Mouse (Mus musculus) R1 (cell line): ENCODE measurements at regions not wholly inside any gene's neighbourhood (a gene's known extent, or its start where the extent isn't known, plus 50 kb on each side); places are given as distances from the start of the nearest gene placed in this dataset.

Source experiments
- DNase-seq: peaks from one replicate; pipeline ENCODE4 v3.0.0-alpha.2; 2018; ENCODE audit warnings: low read depth, low spot score

GRCm38 (mm10) chr1:169155484-169156459 is 375.5 kb downstream of the Nuf2 start:
- DNase-seq, result no peak

DNA sequence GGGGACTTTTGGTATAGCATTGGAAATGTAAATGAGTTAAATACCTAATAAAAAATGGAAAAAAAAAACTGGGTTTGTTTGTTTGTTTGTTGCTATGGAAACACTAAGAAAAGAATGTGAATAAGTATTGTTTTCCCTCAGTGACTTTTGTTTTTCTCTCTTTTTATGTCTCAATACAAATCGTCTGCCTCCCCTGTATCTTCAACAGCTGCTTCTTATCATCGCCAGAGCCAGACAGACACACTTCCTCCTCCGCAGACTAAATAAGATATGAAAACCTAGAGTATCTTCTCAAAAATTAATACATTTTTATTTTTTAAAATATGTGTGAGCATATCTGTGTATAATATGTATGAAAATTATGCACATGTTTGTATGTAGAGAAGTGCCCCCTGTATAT is 389.0 kb downstream of the Nuf2 start:
- no peak for DNase-seq

DNA sequence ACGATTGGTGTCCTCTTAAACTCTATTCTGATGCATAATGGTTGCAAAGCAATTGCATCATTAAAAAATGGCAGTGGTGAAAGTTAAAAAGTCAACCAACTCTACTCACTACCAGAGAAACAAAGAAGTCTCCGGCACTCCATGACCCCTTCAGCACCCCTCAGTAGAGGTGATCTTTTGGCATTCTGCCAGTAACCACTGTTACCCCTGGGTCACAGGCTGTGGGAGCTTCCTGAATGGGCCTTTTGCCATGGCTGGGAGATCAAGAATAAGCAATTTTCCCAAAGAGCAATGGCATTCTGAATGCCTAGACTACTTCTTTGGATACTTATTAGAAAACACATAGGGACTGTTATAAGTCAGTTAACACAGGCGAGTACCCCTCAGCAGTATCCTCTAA is 391.2 kb downstream of the Nuf2 start:
- no peak for DNase-seq

- no peak for DNase-seq
Measured at GRCm38 (mm10) chr1:169139507-169139906, 391.8 kb downstream of the Nuf2 start.

GRCm38 (mm10) chr1:169139184-169139486 is 392.1 kb downstream of the Nuf2 start:
- no peak for DNase-seq

DNA sequence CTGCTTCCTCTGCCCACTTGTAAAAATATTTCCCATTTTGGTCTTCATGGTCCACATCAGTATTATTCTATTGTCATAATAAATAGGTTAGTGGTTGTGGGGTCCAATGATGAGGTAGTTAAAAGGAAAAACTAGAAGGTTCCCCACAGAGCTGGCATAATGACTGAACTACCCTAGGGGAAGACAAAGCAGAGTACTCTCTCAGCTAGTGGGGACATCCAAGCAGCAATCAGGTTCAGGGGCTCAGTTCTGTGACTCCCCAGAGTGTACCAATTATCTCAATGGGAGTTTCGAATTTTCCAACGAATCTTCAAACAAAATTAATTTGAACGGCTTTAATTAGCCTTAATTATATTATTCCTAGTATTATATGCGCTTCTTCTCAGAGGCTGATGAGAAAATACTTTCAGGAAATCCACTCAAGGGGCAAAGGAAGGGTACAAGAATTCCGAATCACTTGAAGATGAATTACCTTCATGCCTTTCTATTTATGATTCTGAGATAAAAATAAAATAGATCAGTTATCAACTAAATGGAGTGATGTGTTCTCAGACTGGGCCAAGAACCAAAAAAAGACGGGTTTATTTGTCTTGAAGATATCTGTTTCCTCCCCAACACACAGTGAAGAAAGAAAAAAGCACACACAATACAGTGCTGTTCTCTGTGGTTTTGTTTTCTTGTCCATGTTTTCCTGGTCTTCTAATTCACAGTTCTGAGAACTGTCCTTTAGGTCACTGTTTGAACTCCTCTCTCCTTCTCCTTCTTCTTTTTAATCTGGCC is 392.7 kb downstream of the Nuf2 start:
- no peak for DNase-seq

DNA sequence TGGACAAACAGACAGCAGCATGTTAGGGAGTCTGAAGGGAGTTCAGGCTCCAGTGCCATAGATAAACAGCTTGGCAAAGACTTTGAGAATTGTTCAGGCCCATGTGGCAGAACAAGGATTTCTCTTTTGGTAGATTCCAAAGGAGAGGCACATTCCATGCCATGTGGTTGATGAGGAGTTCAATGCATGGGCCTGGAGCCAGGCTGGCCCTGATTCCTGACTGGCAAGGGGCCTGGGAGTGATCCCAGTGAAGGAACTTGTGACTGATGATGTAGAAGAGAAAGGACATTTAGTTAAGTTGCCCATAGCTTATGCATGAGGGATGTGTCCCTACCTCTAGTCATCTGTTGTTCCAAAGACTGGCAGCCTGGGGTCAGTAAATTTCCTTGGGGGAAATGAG is 395.7 kb downstream of the Nuf2 start:
- no peak for DNase-seq

GRCm38 (mm10) chr1:169103669-169104068 is 427.6 kb downstream of the Nuf2 start:
- DNase-seq, result no peak

DNA sequence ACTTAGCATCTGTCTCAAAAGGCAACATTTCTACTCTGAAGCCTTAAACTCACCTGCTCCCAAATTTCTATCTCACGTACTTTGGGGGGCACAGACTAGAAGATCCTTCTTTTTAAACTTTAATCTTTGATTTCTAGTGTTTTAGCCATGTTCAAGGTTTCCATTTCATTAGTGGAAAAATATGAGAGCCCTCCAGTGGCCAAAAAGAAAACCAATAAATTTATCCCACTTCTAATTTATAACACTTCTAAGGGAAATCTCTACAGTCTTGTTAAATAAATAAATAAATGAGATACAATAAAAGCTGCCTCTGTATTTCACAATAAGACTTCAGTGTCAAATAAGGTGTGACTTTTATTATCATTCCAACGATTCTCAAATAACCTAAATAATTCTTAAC is 428.2 kb downstream of the Nuf2 start:
- DNase-seq, result no peak

DNA sequence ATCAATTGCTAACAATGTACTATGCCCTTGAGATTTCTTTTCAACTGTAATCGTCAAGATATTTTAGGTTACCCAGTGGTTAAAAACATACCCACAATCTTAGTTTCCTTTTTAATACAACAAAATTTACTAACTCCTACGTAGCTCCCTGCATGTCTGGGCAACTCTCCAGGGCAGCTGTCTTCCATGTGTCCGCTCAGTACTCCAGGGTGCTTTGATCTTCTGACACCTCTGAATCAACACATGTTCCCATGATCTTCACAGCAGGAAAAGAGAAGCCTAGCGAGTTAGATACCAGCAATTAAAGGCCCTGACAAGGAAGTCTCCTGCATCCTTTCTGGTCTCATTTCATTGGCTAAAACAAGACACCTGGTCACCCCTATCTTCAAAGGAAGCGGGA is 432.0 kb downstream of the Nuf2 start:
- peak; percentile 1 for DNase-seq

DNA sequence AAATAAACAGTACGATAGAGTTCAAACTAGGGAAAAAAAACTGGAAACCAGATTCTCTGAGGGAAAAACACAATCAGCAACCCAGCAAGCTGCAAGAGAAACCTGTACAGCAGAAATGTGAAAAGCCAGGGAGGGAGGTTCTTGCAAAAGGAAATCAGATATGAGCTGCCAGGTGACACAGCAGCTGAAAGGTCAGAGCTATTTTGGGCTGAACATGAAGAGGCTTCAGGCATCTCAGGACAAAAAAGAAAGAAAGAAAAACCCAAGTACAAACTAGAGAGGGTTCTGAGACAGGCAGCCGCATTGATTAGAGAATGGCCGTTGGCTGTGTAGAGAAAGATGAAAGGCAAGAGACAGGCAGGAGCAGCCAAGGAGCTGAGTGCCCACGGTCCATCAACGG is 434.5 kb downstream of the Nuf2 start:
- no peak for DNase-seq

GRCm38 (mm10) chr1:169093602-169094354 is 437.5 kb downstream of the Nuf2 start:
- no peak for DNase-seq

DNA sequence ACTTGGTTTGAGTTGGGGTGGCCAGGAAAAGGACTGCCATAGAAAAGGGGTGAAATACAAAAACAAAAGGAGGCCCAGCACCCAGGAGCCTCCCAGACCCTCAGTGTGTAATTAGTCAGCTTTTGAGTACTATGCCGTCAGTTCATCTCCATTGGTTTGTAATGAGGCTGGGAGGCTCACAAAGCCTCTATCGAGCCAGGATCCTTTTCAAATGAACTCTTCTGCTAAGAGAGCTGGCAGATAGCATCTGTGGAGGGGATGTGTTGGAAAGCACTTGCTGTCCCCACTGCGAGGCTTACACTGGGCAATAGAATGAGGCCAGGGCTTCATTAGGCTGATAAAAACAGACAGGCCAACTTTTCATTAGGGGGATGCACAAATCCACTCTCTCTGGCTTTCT is 445.2 kb downstream of the Nuf2 start:
- DNase-seq, result no peak

DNA sequence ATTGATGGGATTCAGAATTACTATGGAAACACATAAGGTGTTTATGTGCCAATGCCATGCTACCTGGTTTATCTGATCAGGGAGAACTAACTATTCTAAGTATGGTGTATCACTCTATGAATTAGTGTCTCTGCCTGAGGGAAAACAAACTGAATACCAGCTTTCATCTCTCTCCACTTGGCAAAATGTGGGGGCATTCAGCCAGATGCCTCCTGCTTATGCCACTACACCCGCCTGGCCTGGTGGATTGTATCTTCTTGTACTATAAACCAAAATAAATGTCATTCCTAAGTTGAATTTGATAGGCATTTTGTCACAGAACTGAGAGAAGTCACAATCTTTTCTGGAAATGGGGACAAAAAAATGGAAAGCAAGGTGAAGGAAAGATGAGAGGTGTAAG is 450.6 kb downstream of the Nuf2 start:
- no peak for DNase-seq

GRCm38 (mm10) chr1:169077228-169077627 is 454.0 kb downstream of the Nuf2 start:
- DNase-seq, result no peak

- no peak for DNase-seq
Measured at GRCm38 (mm10) chr1:169076006-169076405, 455.3 kb downstream of the Nuf2 start.

DNA sequence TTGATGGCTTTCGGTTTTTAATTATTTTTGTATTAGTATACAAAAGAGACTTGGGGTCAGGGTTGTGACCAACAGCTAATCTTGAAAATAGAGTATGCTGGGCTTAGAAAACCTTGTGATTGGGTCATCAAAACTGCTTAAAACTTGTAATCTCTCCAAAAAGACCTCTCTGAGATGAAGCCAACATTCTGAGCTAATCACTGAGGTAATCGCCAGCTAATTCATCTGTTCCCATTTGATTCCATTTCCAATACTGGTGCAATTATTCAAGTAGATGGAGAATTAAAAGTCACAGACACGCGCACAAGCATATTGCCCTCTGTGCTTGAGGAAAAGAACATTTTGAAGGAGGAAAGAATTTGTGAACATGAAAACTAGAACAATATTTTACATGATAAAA is 459.9 kb downstream of the Nuf2 start:
- no peak for DNase-seq

GRCm38 (mm10) chr1:169069647-169070046 is 461.6 kb downstream of the Nuf2 start:
- no peak for DNase-seq

DNA sequence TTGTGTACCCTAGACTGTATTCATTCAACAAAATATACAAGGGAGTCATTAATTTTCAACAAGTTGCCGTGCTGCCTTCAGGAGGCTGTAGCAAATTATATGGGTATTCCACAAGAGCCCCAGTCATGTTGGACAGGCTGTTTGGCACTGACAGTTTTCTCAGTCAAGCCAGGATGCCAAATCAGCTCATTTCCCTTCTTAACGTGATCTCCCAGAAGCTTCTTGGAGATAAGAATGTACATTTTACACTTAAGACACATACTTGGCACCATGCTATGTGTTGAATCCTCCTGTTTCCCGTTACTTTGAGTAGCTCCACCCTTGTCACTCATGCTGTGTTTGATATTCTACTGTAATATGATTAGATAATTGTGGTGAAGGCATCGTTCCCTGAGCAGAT is 464.5 kb downstream of the Nuf2 start:
- no peak for DNase-seq

DNA sequence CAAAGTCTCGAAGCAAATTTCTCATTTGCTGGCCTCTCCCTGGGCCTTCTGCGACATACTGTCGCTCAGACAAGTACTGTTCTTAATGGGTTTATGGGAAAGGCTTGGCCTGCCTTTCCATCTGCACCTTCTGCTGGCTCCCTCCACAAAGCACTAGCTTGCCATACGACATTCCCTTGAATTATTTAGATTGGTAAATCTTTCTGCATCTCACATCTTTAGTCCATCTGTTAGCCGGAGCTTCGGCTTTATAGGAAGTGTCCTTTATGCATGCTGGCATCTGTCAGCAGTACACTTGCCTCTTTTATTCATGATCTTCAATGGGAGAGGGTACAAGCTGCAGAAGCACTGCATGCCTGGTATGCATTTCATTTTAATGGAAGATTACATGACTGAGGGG is 470.6 kb downstream of the Nuf2 start:
- no peak for DNase-seq

- DNase-seq, result no peak
Measured at GRCm38 (mm10) chr1:169060145-169060544, 471.1 kb downstream of the Nuf2 start.

- DNase-seq, result no peak
Measured at GRCm38 (mm10) chr1:169051863-169052257, 479.4 kb downstream of the Nuf2 start.
